Mouse (Mus musculus): ENCODE measurements at regions not wholly inside any gene's neighbourhood (a gene's known extent, or its start where the extent isn't known, plus 50 kb on each side); places are given as distances from the start of the nearest gene placed in this dataset.

GRCm38 (mm10) chr1:177382596-177383190, 59.5 kb upstream of the Zbtb18 start:
- ATAC-seq (ENCODE audit: insufficient read depth, low read depth) (0 out of 2 replicates have a peak, but pooled peaks have one; percentile 33), DNase-seq (ENCODE audit: low spot score) (peak; percentile 31)
- TF ChIP-seq EP300 (IDR thresholded peaks at IDR 0.05; ENCODE audit: low read depth): no peak
- no peak for TF ChIP-seq CTCF (IDR thresholded peaks at IDR 0.05; ENCODE audit: low read depth)
- H3K27ac ChIP-seq (ENCODE audit: low read depth): no peak overlapping the region
- no peak overlapping the region for H3K9ac ChIP-seq (replicated peaks; ENCODE audit: low read depth, low read length)
- H3K36me3 ChIP-seq (replicated peaks; ENCODE audit: control insufficient read depth, insufficient read depth, low read length): no peaks in the 10 kb centered on the region
- no peaks in the 10 kb centered on the region for H3K4me1 ChIP-seq (ENCODE audit: control insufficient read depth, insufficient read depth)
- no peak overlapping the region for H3K4me3 ChIP-seq (ENCODE audit: low read depth, low read length)
- no peaks in the 10 kb centered on the region for H3K9me3 ChIP-seq (replicated peaks; ENCODE audit: control insufficient read depth, low read length)
- H3K4me2 ChIP-seq (ENCODE audit: low read depth, low read length): no peak overlapping the region
- no peaks in the 10 kb centered on the region for H3K27me3 ChIP-seq (ENCODE audit: control insufficient read depth, insufficient read depth, low read length)
- WGBS: 9% methylated on average over 16 of the region's 16 CpGs

DNA sequence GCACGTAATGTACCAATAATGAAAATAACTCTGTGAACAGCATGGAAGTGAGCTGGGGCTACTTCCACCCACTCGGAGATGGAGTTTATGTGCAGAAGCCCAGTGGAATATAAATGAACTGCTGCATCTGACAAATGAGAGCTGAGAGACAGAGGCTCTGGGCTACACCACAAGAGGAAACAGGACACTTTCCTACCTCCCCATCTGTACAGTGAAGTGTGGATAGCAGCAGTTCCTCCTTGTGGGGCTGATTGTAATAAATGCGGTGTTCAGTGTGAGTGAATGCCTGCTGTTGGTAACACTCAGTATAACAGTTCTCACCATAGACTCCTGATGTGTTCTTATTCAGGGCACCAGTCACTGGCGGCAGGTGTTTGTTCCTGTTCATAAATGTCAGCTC, 60.0 kb upstream of the Zbtb18 start:
- H3K4me1 ChIP-seq (ENCODE audit: control insufficient read depth, insufficient read depth): no peaks in the 10 kb centered on the region
- TF ChIP-seq EP300 (IDR thresholded peaks at IDR 0.05; ENCODE audit: low read depth): no peak
- TF ChIP-seq CTCF (IDR thresholded peaks at IDR 0.05; ENCODE audit: low read depth): no peak
- no peaks in the 10 kb centered on the region for H3K36me3 ChIP-seq (replicated peaks; ENCODE audit: control insufficient read depth, insufficient read depth, low read length)
- H3K27me3 ChIP-seq (ENCODE audit: control insufficient read depth, insufficient read depth, low read length): no peaks in the 10 kb centered on the region
- ATAC-seq (ENCODE audit: insufficient read depth, low read depth) (no peak), DNase-seq (ENCODE audit: low spot score) (no peak)
- H3K9me3 ChIP-seq (replicated peaks; ENCODE audit: control insufficient read depth, low read length): no peaks in the 10 kb centered on the region
- no peak overlapping the region for H3K9ac ChIP-seq (replicated peaks; ENCODE audit: low read depth, low read length)
- 85% methylated on average over 4 of the region's 4 CpGs for WGBS
- no peak overlapping the region for H3K27ac ChIP-seq (ENCODE audit: low read depth)
- H3K4me2 ChIP-seq (ENCODE audit: low read depth, low read length): no peak overlapping the region
- H3K4me3 ChIP-seq (ENCODE audit: low read depth, low read length): no peak overlapping the region

DNA sequence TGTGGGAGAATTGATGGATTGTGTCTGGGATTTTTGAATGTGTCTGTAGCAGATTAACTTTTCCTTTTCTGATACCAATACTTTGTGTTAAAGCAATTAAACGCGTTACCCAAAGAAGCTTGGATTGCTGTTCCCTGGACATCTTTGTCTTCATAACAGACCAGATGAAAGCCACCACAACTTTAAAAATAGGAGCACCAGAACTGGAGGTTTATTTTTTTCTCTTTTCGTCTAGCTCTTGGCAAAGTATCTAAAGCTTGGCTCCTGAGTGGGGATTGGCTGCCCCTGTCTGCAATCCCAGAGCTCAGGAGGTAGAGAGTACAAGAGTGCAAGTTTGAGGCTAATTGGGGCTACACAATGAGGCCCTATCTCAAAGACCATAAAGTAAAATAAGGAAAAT, 64.0 kb upstream of the Zbtb18 start:
- DNase-seq (ENCODE audit: low spot score): no peak
- ATAC-seq (ENCODE audit: insufficient read depth, low read depth): no peak
- WGBS: 81% methylated on average over 3 of the region's 3 CpGs
- Histone ChIP-seq H3K27ac (ENCODE audit: low read depth) (no peak overlapping the region), H3K36me3 (replicated peaks; ENCODE audit: control insufficient read depth, insufficient read depth, low read length) (no peaks in the 10 kb centered on the region), H3K9me3 (replicated peaks; ENCODE audit: control insufficient read depth, low read length) (no peaks in the 10 kb centered on the region), H3K4me1 (ENCODE audit: control insufficient read depth, insufficient read depth) (no peaks in the 10 kb centered on the region), H3K4me2 (ENCODE audit: low read depth, low read length) (no peak overlapping the region), H3K27me3 (ENCODE audit: control insufficient read depth, insufficient read depth, low read length) (no peaks in the 10 kb centered on the region), H3K4me3 (ENCODE audit: low read depth, low read length) (no peak overlapping the region), H3K9ac (replicated peaks; ENCODE audit: low read depth, low read length) (no peak overlapping the region)
- TF ChIP-seq EP300 (IDR thresholded peaks at IDR 0.05; ENCODE audit: low read depth) (no peak), CTCF (IDR thresholded peaks at IDR 0.05; ENCODE audit: low read depth) (no peak)

- TF ChIP-seq EP300 (IDR thresholded peaks at IDR 0.05; ENCODE audit: low read depth) (no peak), CTCF (IDR thresholded peaks at IDR 0.05; ENCODE audit: low read depth) (no peak)
- Histone ChIP-seq H3K27me3 (ENCODE audit: control insufficient read depth, insufficient read depth, low read length) (no peaks in the 10 kb centered on the region), H3K9ac (replicated peaks; ENCODE audit: low read depth, low read length) (no peak overlapping the region), H3K4me1 (ENCODE audit: control insufficient read depth, insufficient read depth) (no peaks in the 10 kb centered on the region), H3K4me2 (ENCODE audit: low read depth, low read length) (no peak overlapping the region), H3K36me3 (replicated peaks; ENCODE audit: control insufficient read depth, insufficient read depth, low read length) (no peaks in the 10 kb centered on the region), H3K27ac (ENCODE audit: low read depth) (no peak overlapping the region), H3K4me3 (ENCODE audit: low read depth, low read length) (no peak overlapping the region), H3K9me3 (replicated peaks; ENCODE audit: control insufficient read depth, low read length) (no peaks in the 10 kb centered on the region)
- WGBS: 17% methylated on average over 5 of the region's 5 CpGs
- DNase-seq (ENCODE audit: low spot score): no peak
- ATAC-seq (ENCODE audit: insufficient read depth, low read depth): no peak
Measured at GRCm38 (mm10) chr1:177373226-177373825, 68.8 kb upstream of the Zbtb18 start.

DNA sequence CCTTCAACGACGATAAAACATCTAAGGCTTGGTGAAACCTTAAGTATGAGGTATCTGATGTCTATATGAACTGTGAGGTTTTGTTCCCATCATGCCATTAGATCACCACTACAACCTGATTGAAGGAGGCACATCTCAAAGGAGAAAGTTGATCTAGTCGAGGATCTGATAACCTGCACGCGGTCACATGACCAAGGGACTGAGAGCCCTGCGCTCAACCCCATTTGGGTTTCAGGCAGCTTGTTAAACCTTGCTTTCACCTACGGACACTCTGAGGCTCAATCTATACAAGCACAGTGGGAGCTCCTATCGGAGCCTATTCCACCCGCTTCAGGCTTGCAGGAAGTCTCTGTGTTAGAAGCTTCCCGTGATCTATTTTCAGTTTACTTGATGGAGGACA, 70.1 kb upstream of the Zbtb18 start:
- Histone ChIP-seq H3K27me3 (ENCODE audit: control insufficient read depth, insufficient read depth, low read length) (no peaks in the 10 kb centered on the region), H3K27ac (ENCODE audit: low read depth) (no peak overlapping the region), H3K9me3 (replicated peaks; ENCODE audit: control insufficient read depth, low read length) (no peaks in the 10 kb centered on the region), H3K4me3 (ENCODE audit: low read depth, low read length) (no peak overlapping the region), H3K9ac (replicated peaks; ENCODE audit: low read depth, low read length) (no peak overlapping the region), H3K4me2 (ENCODE audit: low read depth, low read length) (no peak overlapping the region), H3K36me3 (replicated peaks; ENCODE audit: control insufficient read depth, insufficient read depth, low read length) (no peaks in the 10 kb centered on the region), H3K4me1 (ENCODE audit: control insufficient read depth, insufficient read depth) (no peaks in the 10 kb centered on the region)
- ATAC-seq (ENCODE audit: insufficient read depth, low read depth): no peak
- DNase-seq (ENCODE audit: low spot score): no peak
- no peak for TF ChIP-seq CTCF (IDR thresholded peaks at IDR 0.05; ENCODE audit: low read depth)
- TF ChIP-seq EP300 (IDR thresholded peaks at IDR 0.05; ENCODE audit: low read depth): no peak
- 41% methylated on average over 10 of the region's 10 CpGs for WGBS
